Mouse (Mus musculus) embryonic facial prominence, embryonic 10.5 days (tissue): ENCODE measurements around the gene Prnp. TPM values are rescaled to one million over a fixed set of nuclear protein-coding genes. Genes with fewer than 3 reads are reported as not detected.
A peak's percentile ranks its signal among the peaks of the same experiment; 100 is the strongest.

ENCODE experiments used
- DNase-seq: peaks from one replicate; pipeline ENCODE4 v3.0.0-alpha.2; 2017; ENCODE audit warnings: low spot score
- H3K27ac ChIP-seq: fragments of 300-500 bp; sonication (generic); replicated peaks from 2 replicates; pipeline ENCODE4 v1.5.1; 2016; ENCODE audit warnings: mild to moderate bottlenecking
- H3K27me3 ChIP-seq: fragments of 300-500 bp; sonication (generic); replicated peaks from 2 replicates; pipeline ENCODE4 v1.6.1; 2016; ENCODE audit warnings: low read depth, mild to moderate bottlenecking; ENCODE audit not compliant: poor library complexity, severe bottlenecking
- H3K36me3 ChIP-seq: fragments of 300-500 bp; sonication (generic); replicated peaks from 2 replicates; pipeline ENCODE4 v1.6.1; 2016; ENCODE audit warnings: mild to moderate bottlenecking, moderate library complexity
- H3K4me1 ChIP-seq: fragments of 300-500 bp; sonication (generic); 2 replicates; pipeline ENCODE4 v1.6.1; 2016
- H3K4me3 ChIP-seq: fragments of 300-500 bp; sonication (generic); 2 replicates; pipeline ENCODE4 v1.5.1; 2016; ENCODE audit warnings: mild to moderate bottlenecking, moderate library complexity
- H3K9me3 ChIP-seq: fragments of 300-500 bp; sonication (generic); 2 replicates; pipeline ENCODE4 v1.6.1; 2016; ENCODE audit warnings: mild to moderate bottlenecking
- WGBS: fragments of 180-500 bp; shearing (Covaris S2); methylation state at CpG from one replicate; pipeline ENCODE4 v1.1.7; 2016; 5-methylcytosine and 5-hydroxymethylcytosine counted together
- polyA plus RNA-seq: library from polyadenylated mRNA; unstranded; fragments of >200 nt; fragmentation: Nextera tagmentation; extraction: Ambion mirVana; gene quantifications from 2 replicates; pipeline ENCODE4 v1.2.1, GENCODE M21; 2016

Gene Prnp
- polyA plus RNA-seq, 1 experiment from 2014 or later = 21.7 TPM

- Histone ChIP-seq H3K4me1 (peaks cover 31% of the 10 kb centered on the region), H3K36me3 (no peaks in the 10 kb centered on the region), H3K27me3 (no peaks in the 10 kb centered on the region), H3K4me3 (no peak overlapping the region), H3K9me3 (no peaks in the 10 kb centered on the region), H3K27ac (no peak overlapping the region)
- DNase-seq = no peak
- 30% methylated on average over 5 of the region's 5 CpGs for WGBS
Measured at GRCm38 (mm10) chr2:131892534-131892933, 17.2 kb upstream of the Prnp start.

- H3K9me3 ChIP-seq = no peaks in the 10 kb centered on the region
- DNase-seq = no peak
- 86% methylated on average over 2 of the region's 2 CpGs for WGBS
Measured at GRCm38 (mm10) chr2:131895106-131895505, 14.6 kb upstream of the Prnp start.

DNA sequence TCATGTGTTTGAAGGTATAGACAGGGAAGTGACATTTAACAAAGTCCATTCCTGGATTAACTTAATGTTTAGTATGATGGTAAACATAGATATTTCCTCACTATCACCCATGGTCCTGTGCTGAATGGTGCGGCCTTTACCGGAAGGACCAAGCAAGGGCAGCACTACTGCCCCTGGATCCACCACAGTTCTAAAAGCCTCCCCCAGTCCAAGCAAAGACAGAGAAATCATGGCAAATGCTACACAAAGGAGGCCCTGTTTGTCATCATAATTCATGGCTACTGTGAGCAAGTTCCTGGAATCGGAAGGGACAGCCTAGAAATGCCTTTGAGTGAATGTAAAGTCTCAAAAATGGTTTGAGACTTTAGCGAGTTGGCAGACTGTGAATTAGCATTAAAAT is 13.7 kb upstream of the Prnp start:
- Histone ChIP-seq H3K36me3 (no peaks in the 10 kb centered on the region), H3K27me3 (no peaks in the 10 kb centered on the region), H3K4me1 (peaks cover 14% of the 10 kb centered on the region), H3K4me3 (no peak overlapping the region), H3K9me3 (no peaks in the 10 kb centered on the region), H3K27ac (no peak overlapping the region)
- no peak for DNase-seq
- 88% methylated on average over 4 of the region's 4 CpGs for WGBS

More at GRCm38 (mm10) chr2:131895106-131895505, 14.6 kb upstream of the Prnp start:
- H3K27ac ChIP-seq = no peak overlapping the region
- H3K36me3 ChIP-seq = no peaks in the 10 kb centered on the region
- no peaks in the 10 kb centered on the region for H3K27me3 ChIP-seq
- no peak overlapping the region for H3K4me3 ChIP-seq
- peaks cover 20% of the 10 kb centered on the region for H3K4me1 ChIP-seq

DNA sequence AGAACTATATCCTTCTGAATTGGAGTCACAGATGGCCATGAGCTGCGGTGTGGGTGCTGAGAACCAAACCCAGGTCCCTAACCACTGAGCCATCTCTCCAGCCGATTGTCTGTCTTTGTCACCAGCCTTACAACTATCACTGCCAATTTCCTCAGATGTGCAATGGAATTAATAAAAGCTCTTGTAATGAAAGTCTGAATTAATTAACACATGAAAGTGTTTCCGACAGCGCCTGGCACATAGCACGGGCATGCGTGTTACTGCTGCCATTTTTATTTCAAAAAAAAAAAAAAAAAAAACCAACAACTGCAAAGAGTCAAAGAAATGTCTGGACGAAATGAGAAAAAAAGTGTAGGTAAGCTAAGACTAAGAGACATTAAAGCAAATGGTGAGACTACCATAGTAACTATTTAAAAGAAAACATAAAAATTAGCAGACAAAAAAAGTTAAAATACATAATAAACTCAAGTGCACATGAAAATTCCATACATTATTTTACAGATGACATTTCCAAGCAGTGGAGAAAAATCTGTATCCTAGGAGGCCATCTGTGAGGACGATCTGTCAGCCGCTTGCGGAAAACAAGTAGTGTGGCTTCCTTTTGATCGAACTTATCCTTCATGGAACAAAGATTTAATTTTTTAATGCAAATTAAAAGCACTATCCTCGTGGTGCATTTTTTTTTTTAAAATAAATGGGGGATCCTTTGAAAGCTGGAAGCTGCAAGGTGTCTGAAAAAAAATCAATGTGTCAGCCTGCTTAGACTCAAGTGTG is 12.2 kb upstream of the Prnp start:
- no peaks in the 10 kb centered on the region for H3K9me3 ChIP-seq
- H3K36me3 ChIP-seq = no peaks in the 10 kb centered on the region
- no peak for DNase-seq
- no peaks in the 10 kb centered on the region for H3K27me3 ChIP-seq
- 91% methylated on average over 12 of the region's 12 CpGs for WGBS
- no peak overlapping the region for H3K27ac ChIP-seq
- H3K4me3 ChIP-seq = no peak overlapping the region
- H3K4me1 ChIP-seq = peaks cover 4% of the 10 kb centered on the region

DNA sequence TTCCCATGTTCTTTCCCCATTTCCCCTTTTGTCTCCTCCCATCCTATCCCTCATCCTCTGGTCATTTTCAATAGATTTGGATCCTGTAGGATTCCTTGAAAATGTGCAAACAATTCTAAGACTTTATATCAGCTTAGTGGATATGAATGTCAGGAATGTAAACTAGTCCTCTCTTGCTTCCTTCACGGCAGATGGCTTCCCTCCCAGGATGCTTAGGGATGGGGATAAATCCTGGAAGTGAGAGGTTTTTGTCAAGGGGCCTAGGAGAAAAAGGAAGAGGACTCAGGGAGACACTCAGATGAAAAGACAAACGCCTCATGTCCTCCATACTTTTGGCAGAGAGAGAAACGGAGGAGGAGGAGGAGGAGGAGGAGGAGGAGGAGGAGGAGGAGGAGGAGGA is 7.3 kb upstream of the Prnp start:
- no peak for DNase-seq
- no peak overlapping the region for H3K27ac ChIP-seq
- WGBS = 59% methylated on average over 2 of the region's 3 CpGs
- no peaks in the 10 kb centered on the region for H3K9me3 ChIP-seq
- no peak overlapping the region for H3K4me3 ChIP-seq
- 0 out of 2 replicates have a peak, but pooled peaks cover 4% of the 10 kb centered on the region for H3K4me1 ChIP-seq
- H3K36me3 ChIP-seq = no peaks in the 10 kb centered on the region
- no peaks in the 10 kb centered on the region for H3K27me3 ChIP-seq

DNA sequence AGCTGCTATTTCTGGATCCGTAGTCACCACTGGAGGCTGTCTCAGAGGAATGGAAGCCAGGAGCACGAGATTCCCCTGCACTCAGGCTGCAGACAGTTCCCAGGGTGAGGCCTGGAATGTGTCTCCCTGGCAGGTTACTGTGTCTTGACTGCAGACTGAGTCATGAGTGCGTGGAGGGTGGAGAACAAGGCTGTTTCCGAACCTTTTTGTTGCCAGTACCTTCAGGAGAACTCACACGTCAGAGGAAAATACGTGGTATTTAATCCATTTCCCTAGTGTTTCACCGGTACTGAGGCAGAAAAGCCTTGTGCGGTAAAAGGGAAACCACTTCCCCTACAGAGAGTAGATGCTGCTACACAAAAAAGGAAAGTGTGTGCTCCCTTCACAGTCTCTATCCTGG is 6.9 kb upstream of the Prnp start:
- no peak overlapping the region for H3K27ac ChIP-seq
- H3K4me3 ChIP-seq = no peak overlapping the region
- H3K4me1 ChIP-seq = 0 out of 2 replicates have a peak, but pooled peaks cover 4% of the 10 kb centered on the region
- H3K27me3 ChIP-seq = 0 out of 2 replicates have a peak, but pooled peaks cover under 1% of the 10 kb centered on the region
- no peaks in the 10 kb centered on the region for H3K9me3 ChIP-seq
- H3K36me3 ChIP-seq = no peaks in the 10 kb centered on the region
- 57% methylated on average over 8 of the region's 8 CpGs for WGBS
- DNase-seq = peak; percentile 21

DNA sequence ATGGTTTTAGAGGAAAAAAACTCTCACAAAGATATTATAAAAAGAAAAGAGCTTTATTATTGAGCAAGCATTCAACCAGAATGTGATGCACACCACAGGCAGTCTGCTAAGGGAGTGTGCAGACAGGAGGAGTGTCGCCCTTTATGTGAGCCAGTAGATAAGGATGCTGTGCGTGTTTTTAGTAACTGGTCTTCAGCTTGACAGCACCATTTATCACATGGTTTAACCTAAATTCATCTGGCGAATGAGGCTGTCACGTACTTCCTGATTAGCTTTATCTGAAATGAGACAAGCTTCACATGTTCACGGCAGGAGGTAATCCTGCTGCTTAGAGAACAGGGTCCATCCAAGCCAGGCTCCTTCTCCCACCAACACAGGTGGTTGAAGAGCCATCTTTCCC is 4.7 kb upstream of the Prnp start:
- 75% methylated on average over 5 of the region's 5 CpGs for WGBS
- Histone ChIP-seq H3K4me1 (peaks cover 6% of the 10 kb centered on the region; the same call in 1 of the 2 replicates), H3K9me3 (no peaks in the 10 kb centered on the region), H3K36me3 (no peaks in the 10 kb centered on the region), H3K27me3 (peaks cover 13% of the 10 kb centered on the region), H3K27ac (no peak overlapping the region), H3K4me3 (no peak overlapping the region)
- DNase-seq = no peak

- 82% methylated on average over 6 of the region's 6 CpGs for WGBS
- Histone ChIP-seq H3K36me3 (no peaks in the 10 kb centered on the region), H3K4me3 (no peak overlapping the region), H3K4me1 (peaks cover 13% of the 10 kb centered on the region), H3K27ac (no peak overlapping the region), H3K27me3 (peaks cover 15% of the 10 kb centered on the region), H3K9me3 (no peaks in the 10 kb centered on the region)
- DNase-seq = no peak
Measured at GRCm38 (mm10) chr2:131905776-131906175, 4.0 kb upstream of the Prnp start.

DNA sequence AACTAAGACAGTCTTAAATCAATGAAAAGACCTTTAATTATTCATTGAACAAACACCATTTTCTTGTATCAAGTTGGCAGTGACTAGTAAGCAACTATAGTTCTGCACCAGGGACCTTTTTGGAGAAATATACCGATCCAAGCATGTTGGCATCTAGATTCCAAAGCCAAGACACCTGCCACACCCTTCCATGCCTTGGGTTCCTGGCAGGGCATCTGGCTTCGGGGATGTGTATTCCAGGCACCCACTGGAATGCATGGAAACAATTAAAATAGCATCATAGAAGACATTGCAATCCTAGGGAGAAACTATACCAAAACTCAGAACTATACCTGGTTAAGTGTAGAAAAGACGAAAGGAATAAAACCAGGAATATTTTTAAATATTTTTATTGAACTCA is 3.5 kb upstream of the Prnp start:
- 92% methylated on average over 3 of the region's 3 CpGs for WGBS
- peaks cover 18% of the 10 kb centered on the region for H3K4me1 ChIP-seq

GRCm38 (mm10) chr2:131906846-131907245 is 2.9 kb upstream of the Prnp start:
- H3K27ac ChIP-seq = no peak overlapping the region
- H3K36me3 ChIP-seq = no peaks in the 10 kb centered on the region
- no peak overlapping the region for H3K4me3 ChIP-seq
- 74% methylated on average over 1 of the region's 1 CpGs for WGBS
- DNase-seq = no peak
- H3K4me1 ChIP-seq = peaks cover 23% of the 10 kb centered on the region
- no peaks in the 10 kb centered on the region for H3K9me3 ChIP-seq
- H3K27me3 ChIP-seq = peaks cover 24% of the 10 kb centered on the region

More for the DNA sequence above, 3.5 kb upstream of the Prnp start:
- Histone ChIP-seq H3K4me3 (no peak overlapping the region), H3K27me3 (peaks cover 20% of the 10 kb centered on the region), H3K36me3 (no peaks in the 10 kb centered on the region), H3K9me3 (no peaks in the 10 kb centered on the region), H3K27ac (no peak overlapping the region)
- no peak for DNase-seq

GRCm38 (mm10) chr2:131907311-131907710 is 2.4 kb upstream of the Prnp start:
- H3K27ac ChIP-seq = no peak overlapping the region
- no peaks in the 10 kb centered on the region for H3K36me3 ChIP-seq
- DNase-seq = no peak
- no peak overlapping the region for H3K4me3 ChIP-seq
- H3K4me1 ChIP-seq = peaks cover 23% of the 10 kb centered on the region
- H3K9me3 ChIP-seq = no peaks in the 10 kb centered on the region
- 81% methylated on average over 5 of the region's 5 CpGs for WGBS
- H3K27me3 ChIP-seq = peaks cover 24% of the 10 kb centered on the region

DNA sequence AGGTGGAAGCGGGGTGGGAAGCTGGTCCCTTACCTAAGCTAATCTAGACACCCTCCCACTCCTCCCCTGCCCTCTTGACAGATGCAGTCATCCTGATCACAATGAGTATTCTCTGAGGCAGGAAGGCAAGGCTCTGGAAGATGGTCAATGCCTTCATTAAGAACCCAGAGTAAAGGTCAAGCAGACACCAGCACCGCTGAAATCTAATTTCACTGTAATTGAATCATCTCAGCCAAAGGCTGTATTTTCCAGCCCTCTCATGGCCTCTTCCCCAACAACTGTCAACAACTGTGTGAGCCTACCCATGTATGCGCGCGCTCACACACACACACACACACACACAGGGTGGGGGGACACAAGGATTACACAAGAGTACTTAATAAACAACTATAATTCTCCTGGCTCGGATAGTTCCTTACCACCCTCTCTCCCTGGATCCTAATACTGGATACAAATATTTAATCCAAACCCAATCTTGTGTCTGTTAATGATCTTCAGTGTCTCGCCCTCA is 1.3 kb upstream of the Prnp start:
- Histone ChIP-seq H3K4me1 (peaks cover 19% of the 10 kb centered on the region), H3K9me3 (no peaks in the 10 kb centered on the region), H3K27ac (no peak overlapping the region), H3K4me3 (no peak overlapping the region), H3K27me3 (peaks cover 24% of the 10 kb centered on the region), H3K36me3 (no peaks in the 10 kb centered on the region)
- DNase-seq = no peak
- WGBS = 81% methylated on average over 7 of the region's 7 CpGs

- Histone ChIP-seq H3K4me3 (no peak overlapping the region), H3K4me1 (peaks cover 19% of the 10 kb centered on the region), H3K27ac (no peak overlapping the region), H3K27me3 (peaks cover 24% of the 10 kb centered on the region), H3K36me3 (no peaks in the 10 kb centered on the region), H3K9me3 (no peaks in the 10 kb centered on the region)
- no peak for DNase-seq
- 76% methylated on average over 1 of the region's 1 CpGs for WGBS
Measured at GRCm38 (mm10) chr2:131908906-131909305, 822 bp upstream of the Prnp start.
